Mouse (Mus musculus) cerebellum, adult 2 months (tissue): ENCODE results near the gene Myadml2. TPM values are rescaled to one million over a fixed set of nuclear protein-coding genes. Genes with fewer than 3 reads are reported as not detected.
A peak's percentile ranks its signal among the peaks of the same experiment; 100 is the strongest.

Experiments used
- DNase-seq, 2 experiments: peaks; one replicate each; pipeline ENCODE4 v3.0.0; 2021
- H3K27ac ChIP-seq: fragments of 200-500 bp; 2 replicates; pipeline ENCODE4 v1.5.1; 2012; ENCODE audit warnings: low read length, control low read depth, inconsistent platforms; ENCODE audit not compliant: insufficient read depth
- H3K27me3 ChIP-seq: fragments of 200-500 bp; 2 replicates; pipeline ENCODE4 v1.6.1; 2012; ENCODE audit warnings: inconsistent platforms, mild to moderate bottlenecking, low read length, moderate library complexity; ENCODE audit not compliant: control insufficient read depth, insufficient read depth
- H3K4me1 ChIP-seq: fragments of 200-500 bp; 2 replicates; pipeline ENCODE4 v1.6.1; 2011; ENCODE audit warnings: low read length; ENCODE audit not compliant: control insufficient read depth, insufficient read depth
- H3K4me3 ChIP-seq: fragments of 200-500 bp; replicated peaks from 2 replicates; pipeline ENCODE3; 2011; ENCODE audit warnings: mild to moderate bottlenecking, low read depth, low read length, control low read depth; ENCODE audit not compliant: insufficient read depth
- CTCF ChIP-seq: fragments of 200-500 bp; IDR thresholded peaks from 2 replicates; pipeline ENCODE4 v1.5.1; 2011; ENCODE audit warnings: low read depth, mild to moderate bottlenecking, control low read depth, low read length, moderate library complexity, borderline replicate concordance; ENCODE audit not compliant: insufficient read depth
- POLR2A ChIP-seq: fragments of 200-500 bp; IDR thresholded peaks from 2 replicates; pipeline ENCODE4 v1.6.1; 2011; ENCODE audit warnings: low read length, control low read depth, borderline replicate concordance; ENCODE audit not compliant: insufficient read depth
- WGBS: fragments of 180-500 bp; shearing (Covaris S2); methylation state at CpG from one replicate; pipeline ENCODE4 v1.1.7; 2018; 5-methylcytosine and 5-hydroxymethylcytosine counted together
- polyA plus RNA-seq: library from polyadenylated mRNA; depleted of rRNA; stranded (reverse); fragments of >200 nt; gene quantifications from 2 replicates; pipeline ENCODE4 v1.2.3, GENCODE M21; 2012

Gene Myadml2
- polyA plus RNA-seq, 1 experiment = 4.5 TPM

GRCm38 (mm10) chr11:120610477-120611046 is 37.4 kb downstream of the Myadml2 start:
- no peaks in the 10 kb centered on the region for H3K27me3 ChIP-seq
- H3K4me3 ChIP-seq = no peak overlapping the region
- DNase-seq = peak in 1 of 2 experiments; percentile 16
- no peak overlapping the region for H3K27ac ChIP-seq
- 61% methylated on average over 9 of the region's 9 CpGs for WGBS
- H3K4me1 ChIP-seq = peaks cover 22% of the 10 kb centered on the region
- no peak for TF ChIP-seq POLR2A
- TF ChIP-seq CTCF = no peak

- H3K27ac ChIP-seq = no peak overlapping the region
- WGBS = 58% methylated on average over 8 of the region's 8 CpGs
- no peak for DNase-seq
- peaks cover 17% of the 10 kb centered on the region for H3K4me1 ChIP-seq
- H3K4me3 ChIP-seq = no peak overlapping the region
- TF ChIP-seq CTCF = no peak
- TF ChIP-seq POLR2A = no peak
- no peaks in the 10 kb centered on the region for H3K27me3 ChIP-seq
Observed at GRCm38 (mm10) chr11:120609250-120609649, 38.7 kb downstream of the Myadml2 start.

GRCm38 (mm10) chr11:120608241-120609034 is 39.5 kb downstream of the Myadml2 start, which contains the start of gene Npb:
Npb (plus strand) TSS chr11:120608477.
- TF ChIP-seq POLR2A (no peak), CTCF (no peak)
- no peak within 1 kb of the TSS for H3K27ac ChIP-seq
- H3K4me3 ChIP-seq = no peak within 1 kb of the TSS
- DNase-seq = peak in 1 of 2 experiments; percentile 21
- H3K4me1 ChIP-seq = peaks cover 8% of the 10 kb centered on the region
- 18% methylated on average over 45 of the region's 45 CpGs for WGBS
- H3K27me3 ChIP-seq = no peaks in the 10 kb centered on the region

DNA sequence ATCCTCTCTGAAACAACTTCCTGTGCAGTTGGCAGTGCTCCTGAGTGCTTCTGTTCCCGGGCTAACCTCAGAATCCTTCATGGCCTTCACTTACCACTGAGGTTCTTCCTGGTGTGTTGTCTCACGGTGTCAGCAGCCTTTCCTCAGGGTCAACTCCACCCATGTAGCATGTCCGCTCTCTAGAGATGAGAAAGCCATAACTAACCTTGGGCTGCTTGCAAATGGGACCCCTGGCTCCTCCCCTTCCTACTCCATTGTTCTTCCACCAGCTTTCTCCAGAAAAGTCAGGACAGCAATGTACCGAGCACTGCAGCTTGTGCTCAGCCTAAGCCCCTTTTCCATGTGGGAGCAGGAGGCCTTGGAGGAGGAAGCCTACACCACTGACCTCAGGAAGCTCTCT is 41.2 kb downstream of the Myadml2 start:
- DNase-seq = no peak
- 74% methylated on average over 4 of the region's 4 CpGs for WGBS

GRCm38 (mm10) chr11:120605667-120606066 is 42.3 kb downstream of the Myadml2 start:
- H3K4me1 ChIP-seq = 0 out of 2 replicates have a peak, but pooled peaks cover 3% of the 10 kb centered on the region
- no peak overlapping the region for H3K27ac ChIP-seq
- no peaks in the 10 kb centered on the region for H3K27me3 ChIP-seq
- TF ChIP-seq CTCF (no peak), POLR2A (no peak)
- no peak for DNase-seq
- 87% methylated on average over 7 of the region's 7 CpGs for WGBS
- H3K4me3 ChIP-seq = no peak overlapping the region

More for the DNA sequence above, 41.2 kb downstream of the Myadml2 start:
- no peak overlapping the region for H3K4me3 ChIP-seq
- TF ChIP-seq POLR2A = no peak
- peaks cover 3% of the 10 kb centered on the region; the same call in 1 of the 2 replicates for H3K4me1 ChIP-seq
- H3K27me3 ChIP-seq = no peaks in the 10 kb centered on the region
- H3K27ac ChIP-seq = no peak overlapping the region

GRCm38 (mm10) chr11:120603545-120603944 is 44.4 kb downstream of the Myadml2 start:
- 78% methylated on average over 2 of the region's 2 CpGs for WGBS
- DNase-seq = no peak
- TF ChIP-seq CTCF (no peak), POLR2A (no peak)

DNA sequence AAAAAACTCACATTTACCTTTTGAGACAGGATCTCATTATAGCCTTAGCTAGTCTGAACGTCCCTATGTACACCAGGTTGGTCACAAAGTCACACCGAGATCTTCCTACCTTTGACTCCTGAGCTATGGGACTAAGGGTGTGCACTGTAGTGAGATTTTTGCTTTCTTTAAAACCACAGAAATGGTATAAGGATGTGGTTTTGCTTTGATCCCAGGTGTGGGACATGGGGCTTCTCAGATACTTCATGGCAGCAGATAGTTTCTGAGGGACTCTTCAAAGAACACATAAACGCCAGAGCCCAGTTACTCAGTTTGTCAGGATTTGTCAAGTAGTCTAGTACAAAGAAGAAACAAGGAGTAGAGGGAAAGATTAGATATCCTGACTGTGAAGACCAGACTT is 47.2 kb downstream of the Myadml2 start:
- 95% methylated on average over 3 of the region's 3 CpGs for WGBS
- TF ChIP-seq POLR2A = no peak
- no peak for TF ChIP-seq CTCF
- no peak overlapping the region for H3K4me3 ChIP-seq
- H3K4me1 ChIP-seq = peaks cover 12% of the 10 kb centered on the region
- no peaks in the 10 kb centered on the region for H3K27me3 ChIP-seq
- DNase-seq = no peak
- no peak overlapping the region for H3K27ac ChIP-seq

More at GRCm38 (mm10) chr11:120603545-120603944, 44.4 kb downstream of the Myadml2 start:
- no peak overlapping the region for H3K27ac ChIP-seq
- H3K27me3 ChIP-seq = no peaks in the 10 kb centered on the region
- H3K4me1 ChIP-seq = peaks cover 6% of the 10 kb centered on the region; the same call in 1 of the 2 replicates
- no peak overlapping the region for H3K4me3 ChIP-seq

DNA sequence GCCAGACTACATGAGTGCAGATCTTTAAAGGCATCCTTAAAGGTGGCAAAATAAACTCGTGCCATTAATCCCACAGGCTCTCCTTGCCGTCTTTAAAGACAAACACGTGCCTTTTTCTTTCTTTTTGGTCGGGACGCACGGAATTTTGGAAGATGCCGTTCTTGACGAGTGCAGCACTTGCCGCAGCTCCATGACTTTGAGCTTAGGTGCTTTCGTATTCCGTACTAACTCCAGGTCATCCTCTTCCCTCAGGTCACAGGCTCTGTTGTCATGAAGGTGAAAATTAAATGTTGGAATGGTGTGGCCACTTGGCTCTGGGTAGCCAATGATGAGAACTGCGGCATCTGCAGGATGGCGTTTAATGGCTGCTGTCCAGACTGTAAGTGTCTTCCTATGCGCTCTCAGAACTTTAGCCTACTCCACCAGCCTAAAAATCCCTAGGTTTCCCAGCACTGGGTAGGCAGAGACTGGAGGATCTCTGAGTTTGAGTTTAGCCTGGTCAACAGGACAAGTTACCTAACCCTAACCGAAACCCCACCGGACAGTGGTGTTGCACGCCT is 48.9 kb downstream of the Myadml2 start:
- H3K4me1 ChIP-seq = peaks cover 12% of the 10 kb centered on the region
- TF ChIP-seq CTCF (no peak), POLR2A (no peak)
- H3K27me3 ChIP-seq = no peaks in the 10 kb centered on the region
- 26% methylated on average over 17 of the region's 17 CpGs for WGBS
- DNase-seq = peak in 1 of 2 experiments; percentile 19
- no peak overlapping the region for H3K27ac ChIP-seq
- peak overlapping the region; percentile 81 for H3K4me3 ChIP-seq
